In genomic region chr11:21168828-21169607, GRCm38 (mm10) we compare ENCODE assay signal across 20 mouse cellular contexts.
DNase-seq lines count a peak whose midpoint lies in the region; ATAC-seq and TF ChIP-seq lines count a peak whose summit lies in the region.
"Had no signal": no experiment of that assay in that cellular context is flagged by ENCODE, and none has a peak within 500 bp of the region (broad histone marks: within the 10 kb centered on the region; RNA-seq: fewer than 3 reads in every experiment).

No protein-coding gene starts in this region.

- H3K27ac ChIP-seq in hindbrain, embryonic 11.5 days (ENCODE audit: low read depth, low read length): no peak overlapping the region; the same call in 1 of the 2 replicates
- H3K27ac ChIP-seq in hindbrain, embryonic 13.5 days: no peak overlapping the region
- peak overlapping the region; percentile 89 for H3K27ac ChIP-seq in ES-E14 (ENCODE audit: insufficient read depth, low read depth, low read length, poor library complexity, severe bottlenecking)
- H3K27ac ChIP-seq in kidney, embryonic 15.5 days: peak overlapping the region; percentile 70
- H3K27ac ChIP-seq: embryonic facial prominence, embryonic 13.5 days; forebrain, embryonic 15.5 days; gastrocnemius, adult 2 months; limb, embryonic 12.5 days; liver, embryonic 15.5 days; stomach, embryonic 15.5 days had no signal

- no peaks in the 10 kb centered on the region for H3K9me3 ChIP-seq in hindbrain, embryonic 11.5 days (ENCODE audit: control insufficient read depth, low read length)
- no peaks in the 10 kb centered on the region for H3K9me3 ChIP-seq in hindbrain, embryonic 13.5 days
- peaks cover 16% of the 10 kb centered on the region; the same call in 1 of the 2 replicates for H3K9me3 ChIP-seq in E14TG2a.4 (ENCODE audit: low read length)
- H3K9me3 ChIP-seq in ES-E14 (ENCODE audit: control insufficient read depth, insufficient read depth, low read depth, low read length): no peaks in the 10 kb centered on the region
- H3K9me3 ChIP-seq in kidney, embryonic 15.5 days (replicated peaks): no peaks in the 10 kb centered on the region
- H3K9me3 ChIP-seq: embryonic facial prominence, embryonic 13.5 days; forebrain, embryonic 15.5 days; liver, embryonic 15.5 days; stomach, embryonic 15.5 days had no signal

- no peaks in the 10 kb centered on the region for H3K36me3 ChIP-seq in hindbrain, embryonic 11.5 days (ENCODE audit: control insufficient read depth, insufficient read depth, low read length)
- H3K36me3 ChIP-seq in hindbrain, embryonic 13.5 days: no peaks in the 10 kb centered on the region
- no peaks in the 10 kb centered on the region for H3K36me3 ChIP-seq in E14TG2a.4 (ENCODE audit: insufficient read depth, low read length)
- no peaks in the 10 kb centered on the region for H3K36me3 ChIP-seq in ES-E14 (ENCODE audit: control insufficient read depth, insufficient read depth, low read length, poor library complexity, severe bottlenecking)
- H3K36me3 ChIP-seq in kidney, embryonic 15.5 days: no peaks in the 10 kb centered on the region
- H3K36me3 ChIP-seq: embryonic facial prominence, embryonic 13.5 days; forebrain, embryonic 15.5 days; limb, embryonic 12.5 days; liver, embryonic 15.5 days; stomach, embryonic 15.5 days had no signal

- no peaks in the 10 kb centered on the region for H3K27me3 ChIP-seq in hindbrain, embryonic 11.5 days (ENCODE audit: control insufficient read depth, insufficient read depth, low read length)
- no peaks in the 10 kb centered on the region for H3K27me3 ChIP-seq in hindbrain, embryonic 13.5 days
- no peaks in the 10 kb centered on the region for H3K27me3 ChIP-seq in E14TG2a.4 (ENCODE audit: insufficient read depth, low read length)
- no peaks in the 10 kb centered on the region for H3K27me3 ChIP-seq in kidney, embryonic 15.5 days
- H3K27me3 ChIP-seq: embryonic facial prominence, embryonic 13.5 days; forebrain, embryonic 15.5 days; limb, embryonic 12.5 days; liver, embryonic 15.5 days; stomach, embryonic 15.5 days had no signal

- H3K4me1 ChIP-seq in hindbrain, embryonic 11.5 days (replicated peaks; ENCODE audit: control insufficient read depth, insufficient read depth, low read length): no peaks in the 10 kb centered on the region
- peaks cover 9% of the 10 kb centered on the region for H3K4me1 ChIP-seq in hindbrain, embryonic 13.5 days (replicated peaks)
- peaks cover 79% of the 10 kb centered on the region for H3K4me1 ChIP-seq in E14TG2a.4 (replicated peaks; ENCODE audit: low read depth, low read length)
- peaks cover 6 to 8% of the 10 kb centered on the region in 2 experiments for H3K4me1 ChIP-seq in ES-E14 (ENCODE audit: control insufficient read depth in 2 of 2, insufficient read depth in 2 of 2, low read length in 2 of 2, poor library complexity in 1 of 2)
- peaks cover 20% of the 10 kb centered on the region for H3K4me1 ChIP-seq in kidney, embryonic 15.5 days
- H3K4me1 ChIP-seq: forebrain, embryonic 15.5 days; stomach, embryonic 15.5 days had no signal

- TF ChIP-seq CTCF in E14TG2a.4 (conservative IDR thresholded peaks at IDR 0.05; ENCODE audit: low read length): no peak

- no peak overlapping the region for H3K4me3 ChIP-seq in hindbrain, embryonic 11.5 days (ENCODE audit: low read depth, low read length)
- no peak overlapping the region for H3K4me3 ChIP-seq in hindbrain, embryonic 13.5 days
- peak overlapping the region; percentile 27 for H3K4me3 ChIP-seq in E14TG2a.4 (replicated peaks; ENCODE audit: low read length)
- H3K4me3 ChIP-seq in ES-E14 (ENCODE audit: insufficient read depth in 1 of 2, low read depth in 1 of 2, low read length in 2 of 2, poor library complexity in 1 of 2, severe bottlenecking in 1 of 2): peak overlapping the region in 1 of 2 experiments; percentile 22; a peak in 1 of 4 replicates
- H3K4me3 ChIP-seq in kidney, embryonic 15.5 days (replicated peaks): no peak overlapping the region
- H3K4me3 ChIP-seq: embryonic facial prominence, embryonic 13.5 days; forebrain, embryonic 15.5 days; gastrocnemius, adult 2 months; limb, embryonic 12.5 days; liver, embryonic 15.5 days; stomach, embryonic 15.5 days had no signal

- no peak overlapping the region for H3K9ac ChIP-seq in hindbrain, embryonic 11.5 days (ENCODE audit: low read depth, low read length)
- no peak overlapping the region for H3K9ac ChIP-seq in hindbrain, embryonic 13.5 days
- H3K9ac ChIP-seq in ES-E14 (ENCODE audit: insufficient read depth, low read depth, low read length, poor library complexity, severe bottlenecking): peak overlapping the region; percentile 27; the same call in 1 of the 2 replicates
- H3K9ac ChIP-seq in kidney, embryonic 15.5 days: no peak overlapping the region
- H3K9ac ChIP-seq: embryonic facial prominence, embryonic 13.5 days; forebrain, embryonic 15.5 days; limb, embryonic 12.5 days; liver, embryonic 15.5 days; stomach, embryonic 15.5 days had no signal

- in situ Hi-C loops in ES-E14 (cut with MboI; ENCODE audit: low sequenced_read_pairs in 2 of 2, unreplicated experiment in 2 of 2): no loop called here

- WGBS in hindbrain, embryonic 11.5 days: 29% methylated on average over 6 of the region's 6 CpGs
- 22% methylated on average over 6 of the region's 6 CpGs for WGBS in hindbrain, embryonic 13.5 days
- WGBS in kidney, embryonic 15.5 days: 66% methylated on average over 6 of the region's 6 CpGs

- no peak for DNase-seq in hindbrain, embryonic 11.5 days (ENCODE audit: low spot score)
- peak; percentile 47 for DNase-seq in ES-E14 (ENCODE audit: low read depth, low spot score)
- DNase-seq in adrenal gland, postnatal 25 days: no peak
- DNase-seq in cerebellum, adult 11 months: no peak
- DNase-seq: cerebellum, adult 11-12 months; cerebellum, postnatal 36 days; gastrocnemius, adult 2 months; heart, postnatal 10 days; lung, postnatal 10 days; thymus, postnatal 14 days had no signal

- H3K4me2 ChIP-seq in hindbrain, embryonic 11.5 days (replicated peaks; ENCODE audit: low read depth, low read length): no peak overlapping the region
- H3K4me2 ChIP-seq in hindbrain, embryonic 13.5 days: no peak overlapping the region
- no peak overlapping the region for H3K4me2 ChIP-seq in kidney, embryonic 15.5 days
- H3K4me2 ChIP-seq: embryonic facial prominence, embryonic 13.5 days; forebrain, embryonic 15.5 days; limb, embryonic 12.5 days; liver, embryonic 15.5 days; stomach, embryonic 15.5 days had no signal

- peak; percentile 38; the same call in 1 of the 2 replicates for ATAC-seq in hindbrain, embryonic 11.5 days (ENCODE audit: low FRiP score)
- ATAC-seq in hindbrain, embryonic 13.5 days (ENCODE audit: low FRiP score): no peak
- ATAC-seq in kidney, embryonic 15.5 days (replicated peaks; ENCODE audit: low FRiP score): peak; percentile 34
- ATAC-seq in activated CD4-positive, CD25-positive, alpha-beta regulatory T cell, adult 4 months: no peak
- ATAC-seq: forebrain, embryonic 15.5 days; inflammation-experienced regulatory T-cells, adult 6 months had no signal

TF ChIP-seq in ES-E14, 5 proteins besides CTCF, POLR2A, EP300 and RAD21:
- no peak for TF ChIP-seq HCFC1 (IDR thresholded peaks at IDR 0.05; ENCODE audit: borderline replicate concordance, insufficient read depth, low read length)
- TF ChIP-seq ZNF384 (IDR thresholded peaks at IDR 0.05; ENCODE audit: low read depth, low read length): no peak
- no peak for TF ChIP-seq ZC3H11A (IDR thresholded peaks at IDR 0.05; ENCODE audit: borderline replicate concordance, low read depth, low read length)
- TF ChIP-seq MAFK (IDR thresholded peaks at IDR 0.05; ENCODE audit: insufficient read depth, low read depth, low read length): no peak
- no peak for TF ChIP-seq CHD2 (IDR thresholded peaks at IDR 0.05; ENCODE audit: low read depth, low read length)

Comparison
In these comparisons a context has a peak if more than half of its experiments do, and no peak if none do; other contexts are left out.
1. ATAC-seq: peak in hindbrain, embryonic 11.5 days (single experiment) and kidney, embryonic 15.5 days (single experiment); none in hindbrain, embryonic 13.5 days (single experiment) and activated CD4-positive, CD25-positive, alpha-beta regulatory T cell, adult 4 months (single experiment).
2. H3K27ac ChIP-seq: peak in ES-E14 (single experiment) and kidney, embryonic 15.5 days (single experiment); none in hindbrain, embryonic 11.5 days (single experiment) and hindbrain, embryonic 13.5 days (single experiment).